Mouse (Mus musculus): ENCODE results near the gene Slc25a10. TPM values are rescaled to one million over a fixed set of nuclear protein-coding genes. Genes with fewer than 3 reads are reported as not detected.

The Slc25a10 gene
- polyA plus RNA-seq, 1 experiment from 2014 or later: 53.6 TPM

DNA sequence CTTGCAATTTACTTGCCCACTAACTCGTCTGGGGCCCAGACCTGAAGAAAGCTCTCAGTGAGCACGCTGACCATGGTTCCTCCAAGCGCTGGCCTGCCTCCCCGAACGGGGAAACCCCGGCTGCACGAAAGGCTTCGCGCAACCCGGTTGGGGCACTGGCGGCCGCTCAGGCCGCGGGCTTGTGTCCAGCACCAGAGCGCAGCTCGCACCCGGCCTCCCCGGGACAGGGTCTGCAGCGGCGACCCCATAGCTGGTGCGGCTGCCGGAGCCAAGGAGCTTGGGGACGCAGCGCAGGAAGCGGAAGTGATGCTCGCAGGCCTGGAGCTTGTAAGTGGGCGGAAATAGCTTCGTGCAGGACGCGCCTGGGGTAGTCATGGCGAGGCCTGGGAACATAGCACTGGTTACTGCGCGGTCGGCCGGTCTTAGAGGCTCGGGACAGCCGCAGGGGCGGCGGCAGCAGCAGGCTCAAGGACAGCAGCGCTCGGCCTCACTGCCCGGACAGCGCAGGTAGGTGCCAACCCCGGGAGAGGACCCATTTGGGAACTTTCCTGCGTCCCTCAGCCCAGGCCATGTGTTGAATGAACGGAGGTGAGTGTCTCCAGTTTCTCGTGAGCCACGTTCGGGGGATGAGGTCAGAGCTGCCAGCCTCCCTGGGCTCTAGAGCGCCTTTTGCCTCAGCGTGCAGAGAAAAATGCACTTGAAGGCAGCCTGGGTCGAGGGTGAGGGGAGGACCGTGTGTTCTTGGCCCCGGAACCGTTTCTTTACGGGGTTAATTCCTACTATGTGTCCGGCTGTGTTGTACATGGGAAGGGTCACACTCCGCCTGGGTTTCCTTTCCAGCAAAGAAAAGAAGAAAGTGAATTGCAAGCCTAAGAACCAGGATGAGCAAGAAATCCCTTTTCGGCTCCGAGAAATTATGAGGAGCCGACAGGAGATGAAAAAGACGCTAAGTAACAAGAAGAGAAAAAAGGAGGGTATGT lies 33.6 kb upstream of the Slc25a10 start, which contains the start of the genes Oxld1 and Ccdc137:
Gene Oxld1 (minus strand): TSS at position 297 of the 980 bp plus-strand sequence.
Gene Ccdc137 (plus strand): TSS at position 344 of the 980 bp plus-strand sequence.
- peaks cover 38% of the 10 kb centered on the region for H3K36me3 ChIP-seq
- H3K4me3 ChIP-seq (replicated peaks): peak within 1 kb of the TSS; percentile 95
- peak within 1 kb of the TSS; percentile 75 for H3K4me2 ChIP-seq (replicated peaks)
- WGBS: 3% methylated on average over 62 of the region's 62 CpGs
- H3K27me3 ChIP-seq: no peaks in the 10 kb centered on the region
- peak within 1 kb of the TSS; percentile 82 for H3K27ac ChIP-seq (replicated peaks)
- ATAC-seq (ENCODE audit: insufficient number of reproducible peaks, low FRiP score, low TSS enrichment, low read depth): peak; percentile 88
- H3K4me1 ChIP-seq: peaks cover 24% of the 10 kb centered on the region
- H3K9ac ChIP-seq: peak within 1 kb of the TSS; percentile 96
- H3K9me3 ChIP-seq (replicated peaks): no peaks in the 10 kb centered on the region

DNA sequence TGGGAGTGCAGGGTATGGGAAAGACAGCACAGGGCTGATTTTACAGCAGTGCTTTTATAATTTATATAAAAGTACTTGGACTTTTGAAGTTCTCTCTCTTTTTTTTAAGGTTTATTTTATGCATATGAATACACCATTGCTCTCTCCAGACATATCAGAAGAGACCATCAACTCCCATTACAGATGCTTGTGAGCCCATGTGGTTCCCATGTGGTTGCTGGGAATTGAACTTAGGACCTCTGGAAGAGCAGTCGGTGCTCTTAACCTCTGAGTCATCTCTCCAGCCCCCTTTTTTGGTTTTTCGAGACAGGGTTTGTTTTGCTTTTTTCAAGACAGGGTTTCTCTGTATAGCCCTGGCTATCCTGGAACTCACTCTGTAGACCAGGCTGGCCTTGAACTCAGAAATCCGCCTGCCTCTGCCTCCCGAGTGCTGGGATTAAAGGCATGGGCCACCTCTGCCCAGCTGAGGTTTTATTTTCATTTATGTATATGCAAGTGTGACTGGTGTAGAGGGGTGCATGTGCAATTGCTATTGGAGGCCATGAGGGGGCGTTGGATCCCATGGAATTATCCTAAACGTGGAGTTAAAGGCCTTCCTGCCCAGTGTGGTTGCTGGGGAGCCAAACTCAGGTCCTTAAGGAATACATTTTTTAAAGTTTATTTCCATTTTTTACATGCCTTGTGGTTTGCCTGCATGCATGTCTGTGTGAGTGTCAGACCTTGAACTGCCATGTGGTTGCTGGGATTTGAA lies 32.6 kb upstream of the Slc25a10 start:
- Histone ChIP-seq H3K9me3 (replicated peaks) (no peaks in the 10 kb centered on the region), H3K27ac (replicated peaks) (no peak overlapping the region), H3K4me1 (peaks cover 24% of the 10 kb centered on the region), H3K4me2 (replicated peaks) (peak overlapping the region; percentile 75), H3K9ac (peak overlapping the region; percentile 96), H3K4me3 (replicated peaks) (peak overlapping the region; percentile 95), H3K27me3 (no peaks in the 10 kb centered on the region), H3K36me3 (peaks cover 47% of the 10 kb centered on the region)
- ATAC-seq (ENCODE audit: insufficient number of reproducible peaks, low FRiP score, low TSS enrichment, low read depth): no peak
- 64% methylated on average over 6 of the region's 6 CpGs for WGBS

DNA sequence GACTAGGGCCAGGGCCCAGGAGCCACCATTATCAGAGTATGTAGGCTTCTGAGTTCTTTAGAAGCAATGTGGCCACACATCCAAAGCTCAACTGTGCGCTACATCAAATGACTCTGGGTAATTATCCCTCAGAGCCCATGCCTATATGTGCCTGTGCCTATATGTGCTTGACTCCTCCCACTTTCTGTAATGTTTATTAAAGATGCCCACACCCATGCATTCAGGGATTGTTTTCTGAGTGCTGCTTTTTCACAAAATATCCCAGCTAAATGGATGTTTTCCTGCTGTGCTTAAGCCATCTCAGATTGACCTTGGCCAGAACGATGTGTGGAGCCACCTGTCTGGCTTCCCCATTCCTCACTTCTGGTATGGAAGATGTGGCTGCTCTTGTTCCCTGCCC lies 28.1 kb upstream of the Slc25a10 start:
- no peak for ATAC-seq (ENCODE audit: insufficient number of reproducible peaks, low FRiP score, low TSS enrichment, low read depth)
- Histone ChIP-seq H3K36me3 (peaks cover 54% of the 10 kb centered on the region), H3K9me3 (replicated peaks) (no peaks in the 10 kb centered on the region), H3K9ac (no peak overlapping the region), H3K27me3 (no peaks in the 10 kb centered on the region), H3K4me1 (peaks cover 31% of the 10 kb centered on the region), H3K4me2 (replicated peaks) (no peak overlapping the region), H3K4me3 (replicated peaks) (no peak overlapping the region), H3K27ac (replicated peaks) (no peak overlapping the region)
- WGBS: 87% methylated on average over 2 of the region's 2 CpGs

DNA sequence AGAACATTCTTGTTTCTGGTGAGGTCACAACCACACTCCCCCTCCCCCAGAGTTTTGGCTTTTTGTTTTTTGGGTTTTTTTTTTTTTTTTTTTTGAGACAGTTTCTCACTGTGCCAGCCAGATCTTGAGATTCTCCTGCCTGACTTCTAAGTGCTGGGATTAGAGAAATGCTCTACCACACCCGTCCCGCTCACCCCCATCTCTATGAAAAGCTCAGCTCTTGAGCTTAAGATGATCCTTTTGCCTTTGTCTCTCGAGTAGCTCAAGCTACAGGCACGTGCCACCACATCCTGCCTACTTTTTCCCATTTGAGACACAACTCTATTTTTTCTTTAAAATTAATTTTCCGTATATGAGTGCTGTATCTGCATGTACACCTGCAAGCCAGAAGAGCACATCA lies 27.3 kb upstream of the Slc25a10 start:
- Histone ChIP-seq H3K4me1 (peaks cover 27% of the 10 kb centered on the region), H3K9me3 (replicated peaks) (no peaks in the 10 kb centered on the region), H3K9ac (no peak overlapping the region), H3K27ac (replicated peaks) (no peak overlapping the region), H3K27me3 (no peaks in the 10 kb centered on the region), H3K36me3 (peaks cover 55% of the 10 kb centered on the region), H3K4me3 (replicated peaks) (no peak overlapping the region), H3K4me2 (replicated peaks) (no peak overlapping the region)
- WGBS: 78% methylated on average over 5 of the region's 5 CpGs
- no peak for ATAC-seq (ENCODE audit: insufficient number of reproducible peaks, low FRiP score, low TSS enrichment, low read depth)

DNA sequence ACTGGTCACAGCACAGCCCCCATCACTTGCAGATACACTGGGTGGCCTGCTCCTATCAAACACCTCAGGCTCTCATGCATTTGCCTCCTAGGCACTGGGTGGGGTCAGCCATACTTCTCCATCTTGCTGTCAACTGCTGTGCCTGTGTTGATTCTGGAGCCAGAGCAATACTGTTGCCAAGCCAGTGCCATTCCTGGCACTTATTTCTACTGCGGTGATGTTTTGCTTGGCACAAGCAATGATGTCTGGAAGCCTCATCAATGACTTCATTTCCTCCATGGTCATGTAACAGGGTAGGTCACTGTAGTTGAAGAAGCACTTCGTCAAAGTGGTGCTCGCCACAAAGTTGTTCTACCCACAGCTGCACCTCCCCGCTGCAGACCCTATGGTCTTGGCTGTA lies 26.1 kb upstream of the Slc25a10 start:
- Histone ChIP-seq H3K4me3 (replicated peaks) (0 out of 2 replicates have a peak overlapping the region, but pooled peaks have one; percentile 100), H3K27ac (replicated peaks) (no peak overlapping the region), H3K4me2 (replicated peaks) (no peak overlapping the region), H3K4me1 (peaks cover 24% of the 10 kb centered on the region), H3K27me3 (no peaks in the 10 kb centered on the region), H3K9ac (0 out of 2 replicates have a peak overlapping the region, but pooled peaks have one; percentile 6), H3K9me3 (replicated peaks) (no peaks in the 10 kb centered on the region), H3K36me3 (peaks cover 57% of the 10 kb centered on the region)
- no peak for ATAC-seq (ENCODE audit: insufficient number of reproducible peaks, low FRiP score, low TSS enrichment, low read depth)
- 89% methylated on average over 4 of the region's 4 CpGs for whole genome bisulfite sequencing

DNA sequence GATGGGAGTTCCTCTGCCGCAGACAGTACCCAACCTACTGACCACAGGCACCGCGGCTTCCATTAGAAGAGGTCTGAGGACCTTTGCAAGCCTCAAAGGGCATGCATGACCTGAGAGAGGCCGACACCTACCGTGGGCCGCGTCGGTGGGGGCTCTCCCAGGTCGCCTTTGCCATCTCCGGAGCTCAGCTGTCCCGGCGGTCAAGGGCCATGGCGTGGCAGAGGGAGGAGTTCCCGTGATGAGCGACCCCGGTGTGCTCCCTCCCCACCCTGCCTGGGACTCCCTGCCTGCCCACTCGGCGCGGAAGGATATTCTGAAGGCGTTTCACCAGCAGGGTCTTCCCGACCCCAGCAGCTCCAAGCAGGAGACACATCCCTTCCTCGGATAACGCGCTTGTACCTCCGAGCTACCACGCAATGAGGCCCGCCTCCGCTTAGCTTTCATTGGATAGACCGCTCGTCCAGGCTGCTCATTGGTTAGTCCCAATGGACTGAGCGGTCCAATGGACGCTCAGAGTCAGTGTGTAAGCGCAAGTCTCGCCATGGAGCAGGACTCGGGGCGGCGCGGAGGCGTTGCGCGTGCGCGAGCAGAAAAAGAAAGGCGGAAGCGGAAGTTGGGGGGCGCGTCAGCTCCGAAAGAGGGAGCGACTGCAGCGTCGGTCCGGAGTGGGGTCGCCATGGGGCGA lies 24.4 kb upstream of the Slc25a10 start, which contains the start of gene Arl16:
Gene Arl16 (minus strand): TSS at position 557 of the 685 bp plus-strand sequence.
- no peaks in the 10 kb centered on the region for H3K9me3 ChIP-seq (replicated peaks)
- peak; percentile 100 for ATAC-seq (ENCODE audit: insufficient number of reproducible peaks, low FRiP score, low TSS enrichment, low read depth)
- no peaks in the 10 kb centered on the region for H3K27me3 ChIP-seq
- peaks cover 24% of the 10 kb centered on the region for H3K4me1 ChIP-seq
- H3K36me3 ChIP-seq: peaks cover 57% of the 10 kb centered on the region
- WGBS: under 1% methylated on average over 54 of the region's 54 CpGs
- H3K9ac ChIP-seq: peak within 1 kb of the TSS; percentile 93
- H3K4me3 ChIP-seq (replicated peaks): peak within 1 kb of the TSS; percentile 100
- peak within 1 kb of the TSS; percentile 84 for H3K27ac ChIP-seq (replicated peaks)
- H3K4me2 ChIP-seq (replicated peaks): peak within 1 kb of the TSS; percentile 83

DNA sequence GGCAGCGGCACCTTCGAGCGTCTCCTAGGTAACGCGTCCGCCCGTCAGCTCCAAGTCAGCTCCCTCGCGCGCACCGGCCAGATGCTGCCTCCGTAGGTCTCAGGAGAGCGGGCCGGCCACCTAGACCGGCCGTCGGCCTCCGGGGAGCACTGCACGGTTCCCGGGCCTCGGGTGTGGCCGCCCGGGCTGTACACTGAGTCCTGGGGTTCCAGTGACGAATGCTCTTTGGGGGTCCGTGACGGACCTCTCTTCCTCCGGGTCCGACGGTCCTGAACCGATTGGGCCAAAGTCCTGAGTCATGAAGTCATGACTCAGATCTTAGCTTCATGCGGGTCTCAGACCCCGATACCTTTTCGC lies 23.9 kb upstream of the Slc25a10 start:
- Histone ChIP-seq H3K9me3 (replicated peaks) (no peaks in the 10 kb centered on the region), H3K36me3 (peaks cover 57% of the 10 kb centered on the region), H3K27me3 (no peaks in the 10 kb centered on the region), H3K27ac (replicated peaks) (peak overlapping the region; percentile 51; the same call in 1 of the 2 replicates), H3K9ac (peak overlapping the region; percentile 93), H3K4me1 (peaks cover 24% of the 10 kb centered on the region), H3K4me3 (replicated peaks) (peak overlapping the region; percentile 100), H3K4me2 (replicated peaks) (peak overlapping the region; percentile 83)
- WGBS: under 1% methylated on average over 33 of the region's 33 CpGs
- ATAC-seq (ENCODE audit: insufficient number of reproducible peaks, low FRiP score, low TSS enrichment, low read depth): no peak

DNA sequence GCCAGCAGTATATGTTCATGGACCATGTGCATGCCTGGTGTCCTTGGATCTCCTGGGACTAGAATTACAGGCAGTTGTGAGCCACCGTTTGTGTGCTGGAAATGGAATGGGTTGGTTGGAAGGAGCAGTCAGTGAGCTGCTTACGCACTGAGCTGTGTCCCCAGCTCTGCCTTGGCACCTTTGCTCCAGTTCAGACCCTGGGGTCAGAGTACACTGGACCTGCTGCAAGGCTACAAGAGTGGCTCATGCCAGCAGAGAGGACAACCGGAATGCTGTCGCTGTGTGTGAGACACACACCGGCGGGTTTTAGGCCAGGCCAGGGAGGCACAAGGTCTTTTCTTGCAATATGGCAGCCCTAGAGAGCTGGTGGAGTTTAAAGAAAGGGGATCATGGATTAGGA lies 19.6 kb upstream of the Slc25a10 start:
- Histone ChIP-seq H3K9me3 (replicated peaks) (no peaks in the 10 kb centered on the region), H3K27me3 (no peaks in the 10 kb centered on the region), H3K27ac (replicated peaks) (no peak overlapping the region), H3K36me3 (peaks cover 73% of the 10 kb centered on the region), H3K4me1 (peaks cover 11% of the 10 kb centered on the region), H3K4me2 (replicated peaks) (no peak overlapping the region), H3K4me3 (replicated peaks) (no peak overlapping the region), H3K9ac (no peak overlapping the region)
- no peak for ATAC-seq (ENCODE audit: insufficient number of reproducible peaks, low FRiP score, low TSS enrichment, low read depth)
- 94% methylated on average over 6 of the region's 6 CpGs for WGBS

DNA sequence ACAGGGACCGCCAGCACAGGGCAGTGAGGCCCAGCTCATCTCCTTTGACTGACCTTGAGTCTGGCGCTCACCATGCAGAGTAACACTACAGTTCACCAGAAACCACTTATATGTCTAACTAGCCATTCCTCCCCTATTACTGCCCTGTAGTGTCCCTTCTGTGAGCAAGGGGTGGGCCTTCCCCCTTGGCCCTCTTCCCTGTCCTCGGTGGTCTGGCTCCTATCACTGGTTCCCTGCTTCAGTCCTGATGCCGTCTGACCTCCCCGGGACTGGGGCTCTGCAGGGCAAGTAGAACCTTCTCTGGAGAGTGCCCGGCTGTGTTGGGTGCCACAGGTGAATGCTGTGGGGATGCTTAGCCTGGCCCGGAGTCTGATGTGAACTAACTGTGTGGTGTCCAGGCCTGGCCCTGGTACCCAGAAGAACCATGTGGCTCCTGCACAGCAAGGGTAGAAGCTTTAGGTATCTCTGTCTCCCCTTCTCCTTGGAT lies 8.1 kb upstream of the Slc25a10 start:
- H3K4me2 ChIP-seq (replicated peaks): peak overlapping the region; percentile 83
- H3K9ac ChIP-seq: 0 out of 2 replicates have a peak overlapping the region, but pooled peaks have one; percentile 69
- H3K4me1 ChIP-seq: peaks cover 22% of the 10 kb centered on the region
- H3K4me3 ChIP-seq (replicated peaks): peak overlapping the region; percentile 99
- no peaks in the 10 kb centered on the region for H3K27me3 ChIP-seq
- 85% methylated on average over 7 of the region's 7 CpGs for WGBS
- H3K36me3 ChIP-seq: peaks cover 70% of the 10 kb centered on the region
- ATAC-seq (ENCODE audit: insufficient number of reproducible peaks, low FRiP score, low TSS enrichment, low read depth): no peak
- peak overlapping the region; percentile 88; the same call in 1 of the 2 replicates for H3K27ac ChIP-seq (replicated peaks)
- H3K9me3 ChIP-seq (replicated peaks): no peaks in the 10 kb centered on the region

DNA sequence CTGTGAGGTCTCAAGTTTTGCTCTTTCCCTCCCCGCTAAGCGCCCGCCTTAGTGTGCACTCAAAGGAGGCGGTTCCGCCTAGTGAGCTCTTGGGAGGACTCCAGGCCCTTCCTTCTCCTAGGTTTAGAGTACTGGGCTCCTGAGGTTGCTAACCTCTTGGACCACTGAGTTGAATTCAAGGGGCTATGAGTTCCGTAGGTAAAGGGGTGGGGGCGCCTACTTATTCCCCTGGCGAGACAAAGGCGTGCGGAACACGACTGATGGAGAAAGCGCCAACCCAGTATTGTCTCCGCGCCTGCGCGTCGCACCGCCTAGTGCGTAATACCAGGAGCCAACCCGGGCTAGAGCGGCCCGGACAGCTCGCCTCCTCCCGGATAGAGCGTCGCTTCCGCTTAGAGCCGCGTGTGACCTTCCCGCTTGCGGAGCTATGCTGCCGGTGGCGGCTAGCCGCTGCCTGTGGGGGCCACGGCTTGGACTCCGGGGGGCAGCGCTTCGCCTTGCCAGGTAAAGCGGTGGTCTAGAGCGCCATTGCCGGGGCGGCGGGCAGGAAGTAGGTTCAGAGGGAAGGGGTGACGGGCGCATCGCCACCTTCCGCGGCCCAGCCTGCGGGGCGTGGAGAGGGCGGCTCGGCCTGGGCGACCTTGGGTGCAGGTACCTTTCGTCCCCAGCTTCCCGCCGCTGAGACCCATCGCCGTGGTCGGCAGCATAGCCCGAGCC lies 7.2 kb upstream of the Slc25a10 start, which contains the start of gene Mrpl12:
Gene Mrpl12 (plus strand): TSS at position 349 of the 717 bp plus-strand sequence.
- peak within 1 kb of the TSS; percentile 91 for H3K9ac ChIP-seq
- ATAC-seq (ENCODE audit: insufficient number of reproducible peaks, low FRiP score, low TSS enrichment, low read depth): peak; percentile 94
- peaks cover 67% of the 10 kb centered on the region for H3K36me3 ChIP-seq
- H3K27ac ChIP-seq (replicated peaks): peak within 1 kb of the TSS; percentile 88
- peaks cover 23% of the 10 kb centered on the region for H3K4me1 ChIP-seq
- H3K27me3 ChIP-seq: no peaks in the 10 kb centered on the region
- no peaks in the 10 kb centered on the region for H3K9me3 ChIP-seq (replicated peaks)
- under 1% methylated on average over 60 of the region's 60 CpGs for WGBS
- H3K4me3 ChIP-seq (replicated peaks): peak within 1 kb of the TSS; percentile 99
- peak within 1 kb of the TSS; percentile 83 for H3K4me2 ChIP-seq (replicated peaks)
